Mouse (Mus musculus) hindbrain, embryonic 14.5 days (tissue): ENCODE data around the gene Hacd2. TPM values are rescaled to one million over a fixed set of nuclear protein-coding genes. Genes with fewer than 3 reads are reported as not detected.
A peak's percentile ranks its signal among the peaks of the same experiment; 100 is the strongest.

Experiments
- ATAC-seq: fragments of 200-750 bp; cut with Nextera tagmentation; 2 replicates; pipeline ENCODE4 v1.8.0; 2017; ENCODE audit warnings: moderate number of reproducible peaks, mild to moderate bottlenecking, moderate TSS enrichment, moderate library complexity; ENCODE audit not compliant: low FRiP score
- DNase-seq: peaks from one replicate; pipeline ENCODE4 v3.0.0-alpha.2; 2015; ENCODE audit warnings: low spot score
- H3K27ac ChIP-seq: fragments of 300-500 bp; sonication (generic); 2 replicates; pipeline ENCODE4 v1.5.1; 2014; ENCODE audit warnings: mild to moderate bottlenecking, moderate library complexity
- H3K27me3 ChIP-seq: fragments of 300-500 bp; sonication (generic); 2 replicates; pipeline ENCODE4 v1.6.1; 2014; ENCODE audit warnings: mild to moderate bottlenecking, low read length, mixed read lengths; ENCODE audit not compliant: control insufficient read depth, insufficient read depth
- H3K36me3 ChIP-seq: fragments of 300-500 bp; sonication (generic); replicated peaks from 2 replicates; pipeline ENCODE4 v1.6.1; 2014; ENCODE audit not compliant: control insufficient read depth, insufficient read depth
- H3K4me1 ChIP-seq: fragments of 300-500 bp; sonication (generic); replicated peaks from 2 replicates; pipeline ENCODE4 v1.6.1; 2014; ENCODE audit warnings: antibody characterized with exemption, low read length, mixed read lengths; ENCODE audit not compliant: control insufficient read depth, insufficient read depth
- H3K4me2 ChIP-seq: fragments of 300-500 bp; sonication (generic); replicated peaks from 2 replicates; pipeline ENCODE4 v1.6.1; 2014; ENCODE audit warnings: mild to moderate bottlenecking, moderate library complexity
- H3K4me3 ChIP-seq: fragments of 300-500 bp; sonication (generic); replicated peaks from 2 replicates; pipeline ENCODE4 v1.5.1; 2014; ENCODE audit warnings: mild to moderate bottlenecking, low read length
- H3K9ac ChIP-seq: fragments of 300-500 bp; sonication (generic); 2 replicates; pipeline ENCODE4 v1.6.1; 2014
- H3K9me3 ChIP-seq: fragments of 300-500 bp; sonication (generic); 2 replicates; pipeline ENCODE4 v1.6.1; 2016; ENCODE audit warnings: low read length; ENCODE audit not compliant: control insufficient read depth
- WGBS: fragments of 180-500 bp; shearing (Covaris S2); extraction: QIAGEN DNeasy Blood & Tissue Kit; methylation state at CpG from one replicate; pipeline ENCODE4 v1.1.7; 2014; 5-methylcytosine and 5-hydroxymethylcytosine counted together
- polyA plus RNA-seq: library from polyadenylated mRNA; unstranded; fragments of >200 nt; fragmentation: Nextera tagmentation; extraction: Ambion mirVana; gene quantifications from 2 replicates; pipeline ENCODE4 v1.2.1, GENCODE M21; 2014

Gene Hacd2
- polyA plus RNA-seq, 1 experiment from 2014 or later, result 29.3 TPM

GRCm38 (mm10) chr16:35023138-35023735 lies 1.0 kb downstream of the Hacd2 start:
- peaks cover 9% of the 10 kb centered on the region for H3K36me3 ChIP-seq
- DNase-seq, result no peak
- H3K4me2 ChIP-seq, result peak overlapping the region; percentile 76
- H3K27ac ChIP-seq, result no peak overlapping the region
- no peak for ATAC-seq
- WGBS, result 5% methylated on average over 8 of the region's 8 CpGs
- no peaks in the 10 kb centered on the region for H3K9me3 ChIP-seq
- H3K4me1 ChIP-seq, result peaks cover 6% of the 10 kb centered on the region; the same call in 1 of the 2 replicates
- peak overlapping the region; percentile 66 for H3K4me3 ChIP-seq
- H3K27me3 ChIP-seq, result peaks cover 23% of the 10 kb centered on the region
- peak overlapping the region; percentile 82 for H3K9ac ChIP-seq

DNA sequence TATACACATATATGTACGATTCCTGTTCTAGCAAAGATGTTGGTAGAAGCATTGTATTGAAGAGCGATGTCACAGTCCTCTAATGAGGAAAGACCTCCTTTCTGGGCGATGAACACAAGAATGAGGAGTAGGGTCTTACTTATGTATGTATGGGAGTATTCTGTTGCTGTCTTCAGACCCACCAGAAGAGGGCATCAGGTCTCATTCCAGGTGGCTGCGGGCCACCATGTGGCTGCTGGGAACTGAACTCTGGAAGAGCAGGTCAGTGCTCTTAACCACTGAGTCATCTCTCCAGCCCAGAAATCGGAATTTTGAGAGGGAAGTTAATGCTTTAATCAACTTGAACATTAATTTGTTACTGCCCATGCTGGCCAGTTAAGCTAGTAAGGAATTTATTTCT lies 2.1 kb downstream of the Hacd2 start:
- Histone ChIP-seq H3K4me1 (peaks cover 6% of the 10 kb centered on the region; the same call in 1 of the 2 replicates), H3K27ac (no peak overlapping the region), H3K27me3 (peaks cover 20% of the 10 kb centered on the region; the same call in 1 of the 2 replicates), H3K4me2 (no peak overlapping the region), H3K36me3 (peaks cover 16% of the 10 kb centered on the region), H3K9ac (no peak overlapping the region), H3K9me3 (no peaks in the 10 kb centered on the region), H3K4me3 (no peak overlapping the region)
- no peak for DNase-seq
- 88% methylated on average over 5 of the region's 5 CpGs for WGBS
- ATAC-seq, result no peak

GRCm38 (mm10) chr16:35025347-35025746 lies 3.1 kb downstream of the Hacd2 start:
- ATAC-seq, result no peak
- H3K4me2 ChIP-seq, result no peak overlapping the region
- H3K27me3 ChIP-seq, result peaks cover 9% of the 10 kb centered on the region; the same call in 1 of the 2 replicates
- no peaks in the 10 kb centered on the region for H3K9me3 ChIP-seq
- no peak overlapping the region for H3K4me3 ChIP-seq
- no peak for DNase-seq
- WGBS, result 94% methylated on average over 4 of the region's 4 CpGs
- H3K27ac ChIP-seq, result no peak overlapping the region
- H3K9ac ChIP-seq, result no peak overlapping the region
- peaks cover 19% of the 10 kb centered on the region for H3K36me3 ChIP-seq
- H3K4me1 ChIP-seq, result peaks cover 6% of the 10 kb centered on the region; the same call in 1 of the 2 replicates

- Histone ChIP-seq H3K4me2 (no peak overlapping the region), H3K9ac (no peak overlapping the region), H3K9me3 (no peaks in the 10 kb centered on the region), H3K27ac (no peak overlapping the region), H3K36me3 (peaks cover 35% of the 10 kb centered on the region), H3K4me1 (no peaks in the 10 kb centered on the region), H3K27me3 (no peaks in the 10 kb centered on the region), H3K4me3 (no peak overlapping the region)
- no peak for ATAC-seq
- WGBS, result 85% methylated on average over 3 of the region's 3 CpGs
- no peak for DNase-seq
Measured at GRCm38 (mm10) chr16:35033241-35033640, 11.0 kb downstream of the Hacd2 start.

DNA sequence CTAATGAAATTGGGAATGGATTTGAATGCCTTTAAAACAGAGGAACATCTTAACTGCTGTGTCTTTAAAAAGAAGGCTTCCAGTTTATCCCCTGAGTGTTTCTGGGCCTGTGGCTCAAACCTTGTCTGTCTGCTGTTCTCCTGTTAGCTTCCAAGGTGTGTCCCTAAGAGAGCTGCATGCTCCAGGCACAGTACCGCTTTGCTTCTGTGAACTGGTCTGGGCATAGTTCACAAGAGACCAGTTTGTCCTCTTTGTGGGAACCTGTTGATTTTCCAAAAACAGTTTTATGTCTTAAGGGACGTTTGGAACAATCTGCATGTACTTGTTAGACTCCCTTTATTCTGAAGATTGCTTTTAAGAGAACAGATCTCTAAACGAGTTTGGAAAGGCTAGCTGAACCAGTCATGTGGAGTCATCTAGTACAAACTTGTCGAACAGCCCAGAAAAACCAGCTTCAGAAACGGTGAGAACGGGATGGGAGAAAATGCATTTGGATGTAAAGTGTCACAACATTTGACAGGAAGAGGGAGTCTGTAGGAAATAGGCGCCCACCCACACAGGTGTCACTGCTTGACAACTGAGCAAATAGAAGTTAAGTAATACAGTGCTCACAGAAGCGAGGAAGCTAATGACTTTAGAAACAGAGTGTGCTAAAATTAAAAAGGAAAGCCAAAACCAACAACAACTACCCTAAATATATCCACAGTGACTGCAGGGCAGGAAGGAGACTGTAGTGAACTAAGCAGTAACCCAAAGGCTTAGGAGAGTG lies 11.8 kb downstream of the Hacd2 start:
- no peak overlapping the region for H3K9ac ChIP-seq
- H3K9me3 ChIP-seq, result no peaks in the 10 kb centered on the region
- no peaks in the 10 kb centered on the region for H3K4me1 ChIP-seq
- peaks cover 29% of the 10 kb centered on the region for H3K36me3 ChIP-seq
- H3K27ac ChIP-seq, result no peak overlapping the region
- no peak for ATAC-seq
- 86% methylated on average over 8 of the region's 8 CpGs for WGBS
- no peak overlapping the region for H3K4me2 ChIP-seq
- DNase-seq, result no peak
- H3K4me3 ChIP-seq, result no peak overlapping the region
- no peaks in the 10 kb centered on the region for H3K27me3 ChIP-seq

DNA sequence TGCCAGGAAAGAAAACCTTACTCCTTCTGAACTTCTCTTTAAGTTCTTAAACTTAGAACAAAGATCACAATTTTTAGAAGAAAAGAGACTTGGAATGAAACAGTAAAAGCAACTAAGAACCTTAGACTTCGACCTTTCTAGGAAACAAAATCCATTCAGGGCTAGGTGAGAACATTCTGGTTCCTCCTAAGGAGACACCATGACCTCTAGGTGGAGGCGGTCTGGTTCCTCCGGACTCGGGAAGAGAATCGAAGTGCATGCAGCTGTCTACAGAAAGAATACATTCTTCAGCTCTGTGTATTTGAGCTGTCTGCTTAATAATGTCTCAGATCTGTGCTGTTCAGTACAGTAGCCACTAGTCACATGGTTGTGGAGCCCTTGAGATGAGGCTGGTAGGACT lies 12.7 kb downstream of the Hacd2 start:
- H3K4me2 ChIP-seq, result no peak overlapping the region
- no peak overlapping the region for H3K4me3 ChIP-seq
- peaks cover 26% of the 10 kb centered on the region for H3K36me3 ChIP-seq
- no peaks in the 10 kb centered on the region for H3K4me1 ChIP-seq
- no peak overlapping the region for H3K9ac ChIP-seq
- H3K27ac ChIP-seq, result no peak overlapping the region
- H3K27me3 ChIP-seq, result no peaks in the 10 kb centered on the region
- DNase-seq (no peak), ATAC-seq (no peak)
- WGBS, result 98% methylated on average over 5 of the region's 5 CpGs
- no peaks in the 10 kb centered on the region for H3K9me3 ChIP-seq

GRCm38 (mm10) chr16:35036754-35037153 lies 14.5 kb downstream of the Hacd2 start:
- Histone ChIP-seq H3K4me1 (no peaks in the 10 kb centered on the region), H3K9ac (no peak overlapping the region), H3K9me3 (no peaks in the 10 kb centered on the region), H3K36me3 (peaks cover 31% of the 10 kb centered on the region), H3K27me3 (no peaks in the 10 kb centered on the region), H3K27ac (no peak overlapping the region), H3K4me2 (no peak overlapping the region), H3K4me3 (no peak overlapping the region)
- 91% methylated on average over 5 of the region's 5 CpGs for WGBS
- ATAC-seq, result no peak
- DNase-seq, result no peak

DNA sequence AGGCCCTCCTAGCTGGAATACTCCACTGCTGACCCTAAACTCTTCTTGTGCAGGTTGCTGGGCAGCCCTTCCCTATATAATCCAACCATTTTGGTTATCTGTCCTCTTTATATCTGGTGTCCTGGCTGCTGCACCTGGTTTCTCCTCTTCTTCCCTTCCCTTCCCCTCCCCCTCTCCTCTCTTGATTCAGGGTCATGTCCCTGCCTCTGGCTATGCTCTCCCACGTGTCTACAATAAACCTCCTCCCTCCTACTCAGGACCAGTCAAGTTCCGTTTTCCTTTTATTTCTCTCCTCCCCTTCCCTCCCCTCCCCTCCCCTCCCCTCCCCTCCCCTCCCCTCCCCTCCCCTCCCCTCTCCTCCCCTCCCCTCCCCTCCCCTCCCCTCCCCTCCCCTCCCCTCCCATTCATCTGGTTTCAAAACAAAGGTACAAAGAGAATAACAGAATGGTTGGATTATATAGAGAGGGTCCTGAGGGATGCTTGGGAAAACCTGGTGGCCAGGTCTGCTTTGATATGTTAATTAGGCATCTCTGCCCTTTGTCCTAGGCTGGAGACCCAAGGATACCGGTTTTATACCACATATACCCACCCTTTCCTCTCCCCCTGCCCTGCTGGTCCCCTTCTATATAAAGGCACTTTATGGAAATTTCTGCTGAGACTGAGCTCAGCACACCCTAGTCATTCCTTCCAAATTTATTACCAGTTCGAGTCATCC lies 16.3 kb downstream of the Hacd2 start:
- Histone ChIP-seq H3K27ac (no peak overlapping the region), H3K27me3 (no peaks in the 10 kb centered on the region), H3K9ac (no peak overlapping the region), H3K4me2 (no peak overlapping the region), H3K4me1 (no peaks in the 10 kb centered on the region), H3K4me3 (no peak overlapping the region), H3K36me3 (peaks cover 21% of the 10 kb centered on the region), H3K9me3 (no peaks in the 10 kb centered on the region)
- 13% methylated on average over 4 of the region's 4 CpGs for WGBS
- no peak for DNase-seq
- ATAC-seq, result no peak

- Histone ChIP-seq H3K4me1 (no peaks in the 10 kb centered on the region), H3K4me3 (no peak overlapping the region), H3K36me3 (peaks cover 15% of the 10 kb centered on the region; the same call in 1 of the 2 replicates), H3K4me2 (no peak overlapping the region), H3K27me3 (no peaks in the 10 kb centered on the region), H3K27ac (no peak overlapping the region), H3K9ac (no peak overlapping the region), H3K9me3 (no peaks in the 10 kb centered on the region)
- DNase-seq (no peak), ATAC-seq (no peak)
- WGBS, result 46% methylated on average over 1 of the region's 1 CpGs
Measured at GRCm38 (mm10) chr16:35040154-35040553, 17.9 kb downstream of the Hacd2 start.
